Mouse (Mus musculus) midbrain, embryonic 16.5 days (tissue): ENCODE measurements around the gene Strn4. TPM values are rescaled to one million over a fixed set of nuclear protein-coding genes. Genes with fewer than 3 reads are reported as not detected.

ENCODE experiments used
- ATAC-seq: fragments of 200-750 bp; cut with Nextera tagmentation; 2 replicates; pipeline ENCODE4 v1.8.0; 2017; ENCODE audit warnings: moderate TSS enrichment
- H3K27ac ChIP-seq: fragments of 300-500 bp; sonication (generic); 2 replicates; pipeline ENCODE4 v1.5.1; 2014; ENCODE audit warnings: mild to moderate bottlenecking, low read length, mixed read lengths
- H3K27me3 ChIP-seq: fragments of 300-500 bp; sonication (generic); 2 replicates; pipeline ENCODE4 v1.6.1; 2014; ENCODE audit warnings: low read depth, low read length, mixed read lengths; ENCODE audit not compliant: control insufficient read depth, insufficient read depth
- H3K36me3 ChIP-seq: fragments of 300-500 bp; sonication (generic); 2 replicates; pipeline ENCODE4 v1.6.1; 2014; ENCODE audit warnings: mild to moderate bottlenecking, low read length, moderate library complexity, mixed read lengths; ENCODE audit not compliant: control insufficient read depth, insufficient read depth
- H3K4me1 ChIP-seq: fragments of 300-500 bp; sonication (generic); 2 replicates; pipeline ENCODE4 v1.6.1; 2014; ENCODE audit warnings: mild to moderate bottlenecking, low read length, mixed read lengths; ENCODE audit not compliant: control insufficient read depth, insufficient read depth
- H3K4me2 ChIP-seq: fragments of 300-500 bp; sonication (generic); 2 replicates; pipeline ENCODE4 v1.6.1; 2014; ENCODE audit warnings: mild to moderate bottlenecking, low read length, mixed read lengths
- H3K4me3 ChIP-seq: fragments of 300-500 bp; sonication (generic); 2 replicates; pipeline ENCODE4 v1.5.1; 2014; ENCODE audit warnings: low read depth, mild to moderate bottlenecking, low read length, moderate library complexity, mixed read lengths
- H3K9ac ChIP-seq: fragments of 300-500 bp; sonication (generic); 2 replicates; pipeline ENCODE4 v1.6.1; 2014; ENCODE audit warnings: low read depth, low read length, mixed read lengths
- H3K9me3 ChIP-seq: fragments of 300-500 bp; sonication (generic); replicated peaks from 2 replicates; pipeline ENCODE4 v1.6.1; 2014; ENCODE audit warnings: mild to moderate bottlenecking, low read length, mixed read lengths; ENCODE audit not compliant: control insufficient read depth, poor library complexity, severe bottlenecking
- WGBS: fragments of 180-500 bp; shearing (Covaris S2); extraction: QIAGEN DNeasy Blood & Tissue Kit; methylation state at CpG from one replicate; pipeline ENCODE4 v1.1.7; 2014; 5-methylcytosine and 5-hydroxymethylcytosine counted together
- polyA plus RNA-seq: library from polyadenylated mRNA; unstranded; fragments of >200 nt; fragmentation: Nextera tagmentation; extraction: Ambion mirVana; gene quantifications from 2 replicates; pipeline ENCODE4 v1.2.1, GENCODE M21; 2015

Gene Strn4
- polyA plus RNA-seq, 1 experiment from 2014 or later, result 185 TPM

GRCm38 (mm10) chr7:16843441-16844171, 27.9 kb downstream of the Strn4 start:
- Histone ChIP-seq H3K9ac (peak overlapping the region; percentile 67), H3K9me3 (no peaks in the 10 kb centered on the region), H3K4me2 (peak overlapping the region; percentile 98), H3K27me3 (no peaks in the 10 kb centered on the region), H3K4me1 (peaks cover 22% of the 10 kb centered on the region), H3K27ac (peak overlapping the region; percentile 17), H3K4me3 (peak overlapping the region; percentile 67), H3K36me3 (peaks cover 19% of the 10 kb centered on the region)
- WGBS, result 1% methylated on average over 32 of the region's 33 CpGs
- ATAC-seq, result peak; percentile 15

- WGBS, result 57% methylated on average over 3 of the region's 3 CpGs
- Histone ChIP-seq H3K9me3 (no peaks in the 10 kb centered on the region), H3K4me1 (peaks cover 22% of the 10 kb centered on the region), H3K4me2 (peak overlapping the region; percentile 98), H3K36me3 (peaks cover 12% of the 10 kb centered on the region), H3K27ac (no peak overlapping the region), H3K9ac (0 out of 2 replicates have a peak overlapping the region, but pooled peaks have one; percentile 7), H3K27me3 (no peaks in the 10 kb centered on the region), H3K4me3 (no peak overlapping the region)
- ATAC-seq, result no peak
Measured at GRCm38 (mm10) chr7:16844696-16845071, 29.0 kb downstream of the Strn4 start.

GRCm38 (mm10) chr7:16845072-16845819, 29.6 kb downstream of the Strn4 start:
- no peaks in the 10 kb centered on the region for H3K9me3 ChIP-seq
- peak overlapping the region; percentile 28; the same call in 1 of the 2 replicates for H3K4me2 ChIP-seq
- H3K27me3 ChIP-seq, result no peaks in the 10 kb centered on the region
- 43% methylated on average over 14 of the region's 14 CpGs for WGBS
- peaks cover 22% of the 10 kb centered on the region for H3K4me1 ChIP-seq
- peaks cover 10% of the 10 kb centered on the region for H3K36me3 ChIP-seq
- peak overlapping the region; percentile 25; the same call in 1 of the 2 replicates for H3K9ac ChIP-seq
- H3K4me3 ChIP-seq, result no peak overlapping the region
- ATAC-seq, result no peak
- no peak overlapping the region for H3K27ac ChIP-seq

GRCm38 (mm10) chr7:16845820-16846167, 30.1 kb downstream of the Strn4 start:
- 39% methylated on average over 10 of the region's 10 CpGs for WGBS

GRCm38 (mm10) chr7:16846775-16847174, 31.1 kb downstream of the Strn4 start:
- WGBS, result 97% methylated on average over 5 of the region's 5 CpGs
- H3K4me1 ChIP-seq, result peaks cover 22% of the 10 kb centered on the region
- ATAC-seq, result no peak
- no peaks in the 10 kb centered on the region for H3K27me3 ChIP-seq
- no peak overlapping the region for H3K9ac ChIP-seq
- H3K36me3 ChIP-seq, result 0 out of 2 replicates have a peak, but pooled peaks cover 12% of the 10 kb centered on the region
- H3K4me3 ChIP-seq, result no peak overlapping the region
- H3K4me2 ChIP-seq, result no peak overlapping the region
- H3K27ac ChIP-seq, result no peak overlapping the region
- H3K9me3 ChIP-seq, result no peaks in the 10 kb centered on the region

More at GRCm38 (mm10) chr7:16845820-16846167, 30.1 kb downstream of the Strn4 start:
- Histone ChIP-seq H3K36me3 (0 out of 2 replicates have a peak, but pooled peaks cover 8% of the 10 kb centered on the region), H3K9me3 (no peaks in the 10 kb centered on the region), H3K9ac (no peak overlapping the region), H3K4me1 (peaks cover 22% of the 10 kb centered on the region), H3K27me3 (no peaks in the 10 kb centered on the region), H3K4me2 (no peak overlapping the region), H3K27ac (no peak overlapping the region), H3K4me3 (no peak overlapping the region)
- ATAC-seq, result no peak

- no peak overlapping the region for H3K4me2 ChIP-seq
- 92% methylated on average over 19 of the region's 19 CpGs for WGBS
- H3K27me3 ChIP-seq, result no peaks in the 10 kb centered on the region
- H3K4me3 ChIP-seq, result no peak overlapping the region
- H3K27ac ChIP-seq, result no peak overlapping the region
- H3K9ac ChIP-seq, result no peak overlapping the region
- ATAC-seq, result no peak
- no peaks in the 10 kb centered on the region for H3K9me3 ChIP-seq
- peaks cover 18% of the 10 kb centered on the region for H3K4me1 ChIP-seq
- 0 out of 2 replicates have a peak, but pooled peaks cover 12% of the 10 kb centered on the region for H3K36me3 ChIP-seq
Measured at GRCm38 (mm10) chr7:16847507-16847906, 31.8 kb downstream of the Strn4 start.

GRCm38 (mm10) chr7:16848579-16848978, 32.9 kb downstream of the Strn4 start:
- Histone ChIP-seq H3K9ac (no peak overlapping the region), H3K4me3 (no peak overlapping the region), H3K4me2 (no peak overlapping the region), H3K36me3 (0 out of 2 replicates have a peak, but pooled peaks cover 12% of the 10 kb centered on the region), H3K4me1 (peaks cover 13% of the 10 kb centered on the region), H3K9me3 (no peaks in the 10 kb centered on the region), H3K27ac (no peak overlapping the region), H3K27me3 (no peaks in the 10 kb centered on the region)
- WGBS, result 18% methylated on average over 17 of the region's 17 CpGs
- no peak for ATAC-seq

- no peak overlapping the region for H3K27ac ChIP-seq
- H3K36me3 ChIP-seq, result peaks cover 26% of the 10 kb centered on the region
- H3K4me1 ChIP-seq, result no peaks in the 10 kb centered on the region
- no peak overlapping the region for H3K9ac ChIP-seq
- ATAC-seq, result no peak
- H3K4me3 ChIP-seq, result no peak overlapping the region
- H3K4me2 ChIP-seq, result no peak overlapping the region
- H3K9me3 ChIP-seq, result no peaks in the 10 kb centered on the region
- 93% methylated on average over 4 of the region's 4 CpGs for WGBS
- H3K27me3 ChIP-seq, result no peaks in the 10 kb centered on the region
Measured at GRCm38 (mm10) chr7:16851636-16852035, 35.9 kb downstream of the Strn4 start.

- no peaks in the 10 kb centered on the region for H3K9me3 ChIP-seq
- no peak overlapping the region for H3K9ac ChIP-seq
- H3K4me2 ChIP-seq, result no peak overlapping the region
- H3K4me3 ChIP-seq, result no peak overlapping the region
- ATAC-seq, result no peak
- 88% methylated on average over 14 of the region's 14 CpGs for WGBS
- no peaks in the 10 kb centered on the region for H3K4me1 ChIP-seq
- no peaks in the 10 kb centered on the region for H3K27me3 ChIP-seq
- H3K27ac ChIP-seq, result no peak overlapping the region
- H3K36me3 ChIP-seq, result peaks cover 29% of the 10 kb centered on the region
Measured at GRCm38 (mm10) chr7:16853302-16853831, 37.7 kb downstream of the Strn4 start.
